Mouse (Mus musculus): ENCODE data around the gene Ypel3.

DNA sequence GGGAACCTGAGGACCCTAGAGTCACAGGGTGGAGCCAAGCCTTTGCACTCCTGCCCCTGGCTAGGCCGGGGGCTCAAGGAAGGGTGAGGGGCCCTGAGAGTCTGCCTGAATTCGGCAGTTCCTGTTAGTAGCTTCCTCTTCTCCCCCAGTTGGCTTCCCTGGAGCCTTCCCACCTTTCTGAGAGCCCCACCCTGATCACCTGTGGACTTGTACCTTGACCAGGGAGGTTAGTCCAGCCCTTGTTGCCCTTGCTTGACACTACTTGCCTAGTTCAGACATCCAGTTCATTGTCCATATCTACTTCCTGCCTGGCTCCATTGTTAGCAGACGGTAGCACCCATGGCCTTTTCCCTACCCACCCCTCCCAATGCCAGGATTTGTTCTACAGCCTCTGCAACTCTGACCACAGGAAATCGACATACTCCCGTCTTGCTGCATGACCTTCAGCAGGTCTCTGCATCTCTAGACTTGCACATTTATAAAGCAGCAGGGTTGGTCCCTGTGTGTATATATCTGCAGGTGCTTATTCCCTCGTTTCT, 15.2 kb upstream of the Ypel3 start:
- TF ChIP-seq POLR2A (IDR thresholded peaks at IDR 0.05; ENCODE audit: extremely low read depth, insufficient read depth, low read length) (no peak), CTCF (IDR thresholded peaks at IDR 0.05; ENCODE audit: extremely low read depth, insufficient read depth, low read length) (no peak)
